Mouse (Mus musculus) cerebellum, adult 2 months (tissue): ENCODE measurements around the gene Olfr1418.

Source experiments
- CTCF ChIP-seq: fragments of 200-500 bp; IDR thresholded peaks from 2 replicates; pipeline ENCODE4 v1.5.1; 2011; ENCODE audit warnings: low read depth, mild to moderate bottlenecking, control low read depth, low read length, moderate library complexity, borderline replicate concordance; ENCODE audit not compliant: insufficient read depth
- POLR2A ChIP-seq: fragments of 200-500 bp; IDR thresholded peaks from 2 replicates; pipeline ENCODE4 v1.6.1; 2011; ENCODE audit warnings: low read length, control low read depth, borderline replicate concordance; ENCODE audit not compliant: insufficient read depth

GRCm38 (mm10) chr19:11823346-11824065 lies 37.4 kb downstream of the Olfr1418 start:
- TF ChIP-seq POLR2A, result no peak
- no peak for TF ChIP-seq CTCF
